Mouse (Mus musculus) T-cell, adult 66 days (primary cell): ENCODE measurements around the gene Tmem210. TPM values are rescaled to one million over a fixed set of nuclear protein-coding genes. Genes with fewer than 3 reads are reported as not detected.

ENCODE experiments used
- total RNA-seq, 2 experiments: library from RNA; stranded (reverse); gene quantifications; 3 replicates in 1 of 2; 4 replicates in 1 of 2; pipeline ENCODE4 v1.2.4; 2023

Gene Tmem210
- not detected for total RNA-seq

GRCm38 (mm10) chr2:25287927-25288649 lies at the start of gene Tmem210:
Gene Tmem210 (plus strand): TSS chr2:25288145.

DNA sequence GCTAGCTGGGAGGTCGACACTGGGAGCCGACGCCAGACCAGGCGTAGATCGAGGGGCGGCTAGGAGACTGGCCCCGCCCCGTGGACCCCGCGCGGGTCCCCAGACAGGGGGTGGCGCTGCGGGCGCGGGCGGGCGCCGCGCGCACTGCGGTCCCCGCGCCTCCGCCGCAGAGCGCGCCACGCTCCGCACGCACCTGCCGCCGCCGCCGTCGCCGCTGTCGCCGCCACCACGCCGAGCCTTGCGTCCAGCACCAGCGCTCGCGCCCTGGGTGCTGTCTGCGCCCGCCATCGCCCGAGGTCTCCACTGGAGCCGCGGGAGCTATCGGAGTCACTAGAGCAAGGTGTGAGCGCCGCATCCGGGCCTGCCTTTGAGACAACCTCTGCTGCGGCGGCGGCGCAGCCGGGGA lies 45.8 kb upstream of the Tmem210 start, which contains the start of the genes Rnf208 and Cysrt1:
TSS of gene Rnf208 (plus strand) at position 155 of the 406 bp plus-strand sequence.
TSS of gene Cysrt1 (minus strand) at position 352 of the 406 bp plus-strand sequence.

DNA sequence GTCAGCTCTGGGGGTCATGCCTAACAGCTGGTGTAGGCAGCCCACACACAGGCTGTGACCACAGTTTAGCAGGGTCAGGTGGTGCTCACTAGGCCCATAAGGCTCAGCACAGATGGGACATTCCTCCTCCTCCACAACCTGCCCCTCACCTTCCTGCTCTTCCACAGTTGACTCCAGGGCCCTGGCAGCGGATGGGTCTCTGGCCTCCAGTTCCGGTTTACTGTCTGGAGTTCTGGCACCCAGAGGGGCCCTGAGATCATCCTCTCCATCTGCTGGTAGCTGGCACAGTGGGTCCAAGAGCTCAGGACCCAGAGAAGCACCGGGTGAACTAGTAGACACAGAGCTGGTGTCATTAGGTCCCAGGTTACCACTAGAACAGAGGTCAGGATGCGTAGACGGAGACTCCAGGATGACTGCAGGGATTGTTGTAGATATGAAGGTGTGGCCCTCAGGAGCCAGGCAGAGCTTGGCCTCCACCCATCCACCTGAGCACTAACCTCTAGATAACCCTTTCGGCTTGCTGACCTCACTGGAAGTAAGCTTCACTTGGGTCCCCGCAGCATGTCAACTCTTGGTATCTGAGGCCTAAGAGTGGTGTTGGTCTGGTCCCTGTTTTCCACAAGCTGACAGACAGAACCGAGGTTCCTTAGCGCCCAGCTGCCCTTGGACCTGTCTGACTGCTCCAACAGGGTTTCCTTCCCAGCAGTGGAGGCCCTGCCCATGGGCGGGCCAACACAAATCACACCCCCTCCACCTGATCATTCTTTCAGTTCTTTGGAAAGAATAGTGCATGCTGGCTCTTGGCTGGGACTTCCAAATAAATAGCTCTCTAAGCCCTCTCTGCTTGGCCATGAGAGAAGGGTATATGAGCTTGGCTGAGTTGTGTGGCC lies 41.5 kb upstream of the Tmem210 start, which contains the start of gene AL732309.1:
TSS of gene AL732309.1 (minus strand) at position 681 of the 890 bp plus-strand sequence.

DNA sequence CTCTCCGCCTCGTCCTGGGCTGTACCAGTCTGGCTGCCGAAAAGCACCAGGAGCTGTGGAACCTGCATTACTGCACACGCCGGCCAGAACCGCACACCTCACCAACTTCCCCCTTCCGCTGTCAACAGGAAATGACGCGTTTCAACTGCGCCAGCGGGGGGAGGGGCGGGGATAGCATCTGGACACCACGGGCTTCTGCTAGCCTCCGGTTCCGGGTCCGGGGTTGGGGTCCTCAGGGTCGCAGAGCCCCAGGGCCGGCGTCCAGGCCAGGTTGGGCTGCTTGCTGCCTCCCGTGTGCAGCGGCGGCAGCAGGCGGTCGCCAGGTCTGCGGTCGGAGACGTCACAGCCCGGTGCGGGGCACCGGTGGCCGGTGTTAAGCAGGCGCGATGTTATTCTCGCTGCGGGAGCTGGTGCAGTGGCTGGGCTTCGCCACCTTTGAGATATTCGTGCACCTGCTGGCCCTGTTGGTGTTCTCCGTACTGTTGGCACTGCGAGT lies 32.6 kb upstream of the Tmem210 start, which contains the start of gene Tmem203:
TSS of gene Tmem203 (plus strand) at position 156 of the 496 bp plus-strand sequence.

DNA sequence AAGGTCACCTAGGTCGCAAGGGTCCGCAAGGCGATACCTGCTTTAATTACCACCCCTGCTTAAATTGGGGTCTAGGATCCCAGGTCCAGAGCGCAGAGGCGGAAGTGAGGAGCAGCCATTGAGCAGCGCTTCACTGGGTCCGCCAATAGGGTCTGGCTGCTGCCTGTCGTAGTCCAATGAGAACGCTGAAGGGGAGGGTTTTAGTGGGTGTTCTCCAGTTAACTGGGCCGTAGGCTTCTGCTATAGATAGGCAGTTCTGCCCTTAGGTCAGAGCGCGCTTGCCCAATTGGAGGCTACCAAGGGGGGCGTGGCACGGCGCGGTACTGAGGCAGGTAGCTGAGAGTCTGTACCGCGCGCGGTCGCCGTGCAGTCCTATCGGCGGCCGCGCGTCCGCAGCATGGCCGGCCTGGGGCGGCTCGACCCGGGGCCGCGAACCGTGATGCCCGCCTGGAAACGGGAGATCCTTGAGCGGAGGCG lies 25.6 kb upstream of the Tmem210 start, which contains the start of gene Tprn:
TSS of gene Tprn (plus strand) at position 328 of the 477 bp plus-strand sequence.

DNA sequence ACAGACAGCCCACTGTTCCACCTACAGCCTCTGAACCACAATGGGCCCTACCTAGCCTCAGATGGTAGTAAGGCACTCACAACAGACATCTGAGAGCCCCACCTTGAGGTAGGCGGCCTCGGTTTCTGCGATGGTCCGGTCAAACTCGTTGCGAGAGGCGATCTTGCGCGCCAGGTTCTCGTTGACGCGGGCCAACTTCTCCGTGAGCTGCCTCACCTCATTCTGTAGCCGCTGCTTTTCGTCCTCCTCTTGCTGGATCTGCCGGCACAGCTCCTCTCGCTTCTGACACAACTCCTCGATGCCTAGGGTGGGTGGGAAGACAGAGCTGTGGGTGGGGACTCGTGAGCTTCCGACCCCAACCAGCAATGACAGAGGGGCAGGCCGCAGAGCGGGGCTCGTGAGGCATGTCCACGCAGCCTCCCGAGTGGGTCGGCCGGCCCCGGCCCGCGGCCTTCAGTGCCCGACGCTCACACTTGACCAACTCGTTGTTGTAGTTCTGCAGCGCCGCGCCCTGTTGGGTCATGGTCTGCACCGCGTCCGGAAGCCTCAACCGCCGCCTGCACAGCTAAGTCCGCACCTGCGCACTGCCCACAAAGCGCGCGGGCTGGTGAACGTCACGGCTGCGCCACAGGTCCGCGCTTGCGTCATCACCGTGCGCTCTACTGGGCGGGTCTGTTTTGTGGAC lies 16.0 kb upstream of the Tmem210 start, which contains the start of the genes Ssna1 and Anapc2:
TSS of gene Ssna1 (minus strand) at position 612 of the 685 bp plus-strand sequence.
TSS of gene Anapc2 (plus strand) at position 652 of the 685 bp plus-strand sequence.

GRCm38 (mm10) chr2:25289651-25290050 lies 1.7 kb downstream of the Tmem210 start, which contains the start of gene Lrrc26:
Gene Lrrc26 (plus strand): TSS chr2:25289915.

DNA sequence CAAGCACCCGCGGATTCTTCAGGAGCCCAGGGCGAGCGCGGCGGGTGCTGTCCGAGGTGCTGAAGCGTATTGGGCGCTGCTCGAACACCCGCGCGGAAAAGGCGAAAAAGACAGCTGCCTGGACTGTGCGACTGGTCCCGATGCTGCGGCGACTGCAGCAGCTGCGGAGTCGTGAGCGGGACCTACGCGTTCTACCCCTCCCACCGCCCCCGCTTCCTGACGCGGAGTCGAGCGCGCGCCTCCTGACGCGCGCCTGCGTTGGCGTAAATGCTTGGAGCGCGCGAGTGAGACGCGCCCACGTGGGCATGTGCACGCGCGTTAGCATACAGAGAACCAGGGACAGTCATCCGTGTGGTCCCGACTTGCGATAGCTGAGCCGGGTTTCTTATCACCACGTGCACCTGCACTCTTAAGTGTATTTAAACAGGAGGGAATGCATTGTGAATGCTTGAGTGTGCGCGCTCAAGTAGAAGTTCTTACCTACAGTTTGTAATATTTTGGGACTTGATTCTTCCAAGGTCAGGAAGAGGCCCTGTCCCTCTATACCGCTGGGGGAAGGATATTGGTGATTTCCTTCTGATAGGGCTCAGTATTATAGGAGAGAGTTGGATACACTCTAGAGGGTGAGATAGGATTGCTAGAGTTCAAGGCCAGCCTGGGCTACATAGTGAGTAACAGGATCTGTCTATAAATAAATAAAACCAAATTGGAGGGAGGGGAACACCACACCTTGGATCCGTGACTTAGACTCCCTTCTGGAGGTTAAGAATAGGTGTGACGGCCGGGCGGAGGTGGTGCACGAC lies 31.2 kb downstream of the Tmem210 start, which contains the start of gene Grin1:
TSS of gene Grin1 (minus strand) at position 217 of the 803 bp plus-strand sequence.

GRCm38 (mm10) chr2:25332286-25333160 lies 44.6 kb downstream of the Tmem210 start, which contains the start of gene Man1b1:
Gene Man1b1 (plus strand): TSS chr2:25332338.

Other genes with a start within 250 kb of the Tmem210 start
- 10 to 100 TPM; 26.3 to 27.9 TPM for gene Nsmf, start 233.8 kb upstream of the Tmem210 start, total RNA-seq
- not detected for gene Entpd8, start 207.8 kb upstream of the Tmem210 start, total RNA-seq
- gene Noxa1, start 193.0 kb upstream of the Tmem210 start, total RNA-seq: under 1 TPM; 0.35 to 0.71 TPM
- gene Nrarp, start 107.4 kb upstream of the Tmem210 start, total RNA-seq: 1 to 10 TPM; 2.8 to 5.0 TPM
- 10 to 100 TPM; 35.7 to 39.1 TPM for gene Tor4a, start 91.3 kb upstream of the Tmem210 start, total RNA-seq
- gene Nelfb, start 76.7 kb upstream of the Tmem210 start, total RNA-seq: 10 to 100 TPM; 74.8 to 89.9 TPM
- gene Stpg3, start 73.5 kb upstream of the Tmem210 start, total RNA-seq: under 1 TPM in 1 of 2 experiments, not detected in 1; 0.50 TPM
- gene Fam166a, start 69.4 kb upstream of the Tmem210 start, total RNA-seq: not detected
- gene Tubb4b, start 63.4 kb upstream of the Tmem210 start, total RNA-seq: 100 to 1,000 TPM; 122 to 138 TPM
- gene Slc34a3, start 53.8 kb upstream of the Tmem210 start, total RNA-seq: not detected
- gene Rnf224, start 51.4 kb upstream of the Tmem210 start, total RNA-seq: not detected
- gene Rnf208, start 45.9 kb upstream of the Tmem210 start, total RNA-seq: 1 to 10 TPM in 1 of 2 experiments, under 1 TPM in 1; 0.82 to 1.4 TPM
- not detected for gene Cysrt1, start 45.7 kb upstream of the Tmem210 start, total RNA-seq
- gene AL732309.1, start 41.3 kb upstream of the Tmem210 start, total RNA-seq: 10 to 100 TPM in 1 of 2 experiments, 1 to 10 TPM in 1; 9.0 to 11.1 TPM
- gene Tmem203, start 32.7 kb upstream of the Tmem210 start, total RNA-seq: 10 to 100 TPM; 16.7 to 17.9 TPM
- gene Tprn, start 25.5 kb upstream of the Tmem210 start, total RNA-seq: 10 to 100 TPM; 15.9 to 22.1 TPM
- 10 to 100 TPM; 43.8 to 45.5 TPM for gene Ssna1, start 15.7 kb upstream of the Tmem210 start, total RNA-seq
- 100 to 1,000 TPM; 108 to 110 TPM for gene Anapc2, start 15.7 kb upstream of the Tmem210 start, total RNA-seq
- not detected for gene Lrrc26, start 1.8 kb downstream of the Tmem210 start, total RNA-seq
- not detected for gene Grin1, start 31.0 kb downstream of the Tmem210 start, total RNA-seq
- gene Man1b1, start 44.2 kb downstream of the Tmem210 start, total RNA-seq: 10 to 100 TPM; 46.4 to 46.6 TPM
- 10 to 100 TPM; 10.7 to 22.7 TPM for gene Dpp7, start 68.2 kb downstream of the Tmem210 start, total RNA-seq
- gene Uap1l1, start 77.5 kb downstream of the Tmem210 start, total RNA-seq: 10 to 100 TPM in 1 of 2 experiments, 1 to 10 TPM in 1; 8.9 to 12.4 TPM
- gene Sapcd2, start 84.2 kb downstream of the Tmem210 start, total RNA-seq: 1 to 10 TPM in 1 of 2 experiments, under 1 TPM in 1; 0.39 to 2.7 TPM
- not detected for gene Entpd2, start 107.7 kb downstream of the Tmem210 start, total RNA-seq
- gene Npdc1, start 111.2 kb downstream of the Tmem210 start, total RNA-seq: 1 to 10 TPM; 3.3 to 3.8 TPM
- under 1 TPM; 0.39 to 0.73 TPM for gene Fut7, start 135.1 kb downstream of the Tmem210 start, total RNA-seq
- 10 to 100 TPM; 82.9 to 83.2 TPM for gene Abca2, start 140.6 kb downstream of the Tmem210 start, total RNA-seq
- 1 to 10 TPM in 1 of 2 experiments, not detected in 1; 1.4 TPM for gene Clic3, start 168.7 kb downstream of the Tmem210 start, total RNA-seq
- gene Paxx, start 172.9 kb downstream of the Tmem210 start, total RNA-seq: 10 to 100 TPM; 71.5 to 79.3 TPM
- not detected for gene Ptgds, start 181.9 kb downstream of the Tmem210 start, total RNA-seq
- not detected for gene Lcn12, start 205.8 kb downstream of the Tmem210 start, total RNA-seq
- 10 to 100 TPM; 51.3 to 54.9 TPM for gene Fbxw5, start 212.6 kb downstream of the Tmem210 start, total RNA-seq
- gene C8g, start 213.6 kb downstream of the Tmem210 start, total RNA-seq: 1 to 10 TPM; 1.0 to 1.3 TPM